ENCODE assay signal across 29 mouse cellular contexts in the genomic region with DNA sequence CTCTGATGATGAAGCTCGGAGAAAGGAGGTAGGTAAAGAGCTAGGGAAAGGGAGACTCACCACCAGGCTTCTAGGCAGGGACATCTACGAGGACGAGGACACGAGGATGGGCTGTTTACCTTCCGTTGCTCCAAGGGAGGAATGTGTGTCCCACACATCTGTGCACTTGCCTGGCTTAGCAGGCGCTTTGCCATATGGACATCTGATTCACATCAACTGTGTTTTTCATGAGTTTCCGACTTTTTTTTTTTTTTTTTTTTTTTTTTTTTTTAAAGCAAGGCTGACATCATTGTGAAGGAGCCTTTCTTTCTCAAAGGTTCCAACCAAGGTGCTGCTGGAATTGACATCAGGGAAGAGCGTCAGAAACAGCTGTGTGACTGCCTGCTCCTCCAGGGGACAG. TPM values are rescaled to one million over a fixed set of nuclear protein-coding genes. Genes with fewer than 3 reads are reported as not detected.
A peak's percentile ranks its signal among the peaks of the same experiment; 100 is the strongest.
DNase-seq lines count a peak whose midpoint lies in the region; ATAC-seq and TF ChIP-seq lines count a peak whose summit lies in the region.
"Had no signal": no experiment of that assay in that cellular context is flagged by ENCODE, and none has a peak within 500 bp of the region (broad histone marks: within the 10 kb centered on the region; RNA-seq: fewer than 3 reads in every experiment).

No protein-coding gene starts in this region.

- DNase-seq in embryo, embryonic 11 days: peak; percentile 9
- no peak for DNase-seq in embryo, embryonic 10 days (ENCODE audit: low spot score)
- DNase-seq in left cerebral cortex, postnatal 25 days (ENCODE audit: low spot score in 2 of 2): peak; percentile 36
- no peak for DNase-seq in left cerebral cortex, postnatal 36 days (ENCODE audit: low spot score in 2 of 2)
- no peak for DNase-seq in ES-E14 (ENCODE audit: low read depth, low spot score)
- DNase-seq in forelimb bud, embryonic 11.5 days (ENCODE audit: low read depth, low spot score): peak; percentile 53
- no peak for DNase-seq in ovary, postnatal 14 days (ENCODE audit: low spot score)
- DNase-seq in forebrain, postnatal 0 days: no peak
- DNase-seq: adrenal gland, postnatal 10 days; cerebellum, adult 8-10 months; gastrocnemius, postnatal 14 days; heart, postnatal 4 days; kidney, adult 2 months; liver; right cerebral cortex, postnatal 4 days; thymus, postnatal 25 days had no signal

- no peaks in the 10 kb centered on the region for H3K27me3 ChIP-seq in forebrain, postnatal 0 days (ENCODE audit: insufficient read depth, low read length)
- H3K27me3 ChIP-seq: embryonic facial prominence, embryonic 12.5 days; liver, embryonic 15.5 days; lung, embryonic 15.5 days; midbrain, embryonic 13.5 days had no signal

- TF ChIP-seq CTCF in forebrain, postnatal 0 days (IDR thresholded peaks at IDR 0.05; ENCODE audit: low read depth): no peak

- WGBS in forebrain, postnatal 0 days: 61% methylated on average over 8 of the region's 8 CpGs

- 0 out of 4 replicates have a peak, but pooled peaks cover 0 to 2% of the 10 kb centered on the region in 2 experiments for H3K4me1 ChIP-seq in ES-E14 (ENCODE audit: control insufficient read depth in 2 of 2, insufficient read depth in 2 of 2, low read length in 2 of 2, poor library complexity in 1 of 2)
- H3K4me1 ChIP-seq in forebrain, postnatal 0 days (ENCODE audit: insufficient read depth): no peaks in the 10 kb centered on the region
- H3K4me1 ChIP-seq: embryonic facial prominence, embryonic 12.5 days; heart, embryonic 15.5 days; liver, embryonic 15.5 days; midbrain, embryonic 13.5 days had no signal

- no peak overlapping the region for H3K4me3 ChIP-seq in ES-E14 (ENCODE audit: insufficient read depth in 1 of 2, low read depth in 1 of 2, low read length in 2 of 2, poor library complexity in 1 of 2, severe bottlenecking in 1 of 2)
- H3K4me3 ChIP-seq in forebrain, postnatal 0 days (ENCODE audit: low read depth, low read length): no peak overlapping the region
- H3K4me3 ChIP-seq: embryonic facial prominence, embryonic 12.5 days; erythroblast, embryonic 14.5 days; heart, embryonic 15.5 days; liver, embryonic 15.5 days; lung, embryonic 15.5 days; midbrain, embryonic 13.5 days had no signal

- no peaks in the 10 kb centered on the region for H3K36me3 ChIP-seq in ES-E14 (ENCODE audit: control insufficient read depth, insufficient read depth, low read length, poor library complexity, severe bottlenecking)
- H3K36me3 ChIP-seq in forebrain, postnatal 0 days (ENCODE audit: insufficient read depth): no peaks in the 10 kb centered on the region
- H3K36me3 ChIP-seq: embryonic facial prominence, embryonic 12.5 days; G1E; heart, embryonic 15.5 days; liver, embryonic 15.5 days; lung, embryonic 15.5 days; midbrain, embryonic 13.5 days had no signal

- no peak for ATAC-seq in forebrain, postnatal 0 days
- ATAC-seq: forebrain, embryonic 14.5 days; midbrain, embryonic 13.5 days had no signal

- H3K9ac ChIP-seq in ES-E14 (ENCODE audit: insufficient read depth, low read depth, low read length, poor library complexity, severe bottlenecking): no peak overlapping the region
- no peak overlapping the region for H3K9ac ChIP-seq in forebrain, postnatal 0 days
- H3K9ac ChIP-seq: embryonic facial prominence, embryonic 12.5 days; heart, embryonic 15.5 days; hindbrain, embryonic 14.5 days; liver, embryonic 15.5 days; lung, embryonic 15.5 days; midbrain, embryonic 13.5 days had no signal

- no peak overlapping the region for H3K27ac ChIP-seq in ES-E14 (ENCODE audit: insufficient read depth, low read depth, low read length, poor library complexity, severe bottlenecking)
- no peak overlapping the region for H3K27ac ChIP-seq in forebrain, postnatal 0 days (ENCODE audit: low read depth, low read length)
- H3K27ac ChIP-seq: embryonic facial prominence, embryonic 12.5 days; heart, embryonic 15.5 days; hindbrain, embryonic 14.5 days; kidney, postnatal 0 days; liver, embryonic 15.5 days; lung, embryonic 15.5 days; macrophage; midbrain, embryonic 13.5 days had no signal

- in situ Hi-C loops in ES-E14 (cut with MboI; ENCODE audit: low sequenced_read_pairs in 2 of 2, unreplicated experiment in 2 of 2): loop anchor here in 1 of 2 experiments (25.0 kb wide), 1 partner anchor 437 kb away; no protein-coding TSS in a partner anchor

- intact Hi-C loops in left cerebral cortex, postnatal 25 days (cut with DNase I): no loop called here
- intact Hi-C loops in left cerebral cortex, postnatal 36 days (cut with DNase I): no loop called here

- H3K9me3 ChIP-seq in ES-E14 (ENCODE audit: control insufficient read depth, insufficient read depth, low read depth, low read length): no peaks in the 10 kb centered on the region
- no peaks in the 10 kb centered on the region for H3K9me3 ChIP-seq in forebrain, postnatal 0 days (ENCODE audit: low read length)
- H3K9me3 ChIP-seq: embryonic facial prominence, embryonic 12.5 days; G1E; heart, embryonic 15.5 days; liver, embryonic 15.5 days; lung, embryonic 15.5 days; midbrain, embryonic 13.5 days had no signal

- no peak overlapping the region for H3K4me2 ChIP-seq in forebrain, postnatal 0 days (ENCODE audit: low read depth)
- H3K4me2 ChIP-seq: embryonic facial prominence, embryonic 12.5 days; heart, embryonic 15.5 days; hindbrain, embryonic 14.5 days; liver, embryonic 15.5 days; lung, embryonic 15.5 days; midbrain, embryonic 13.5 days had no signal

TF ChIP-seq in ES-E14, 5 proteins besides CTCF, POLR2A, EP300 and RAD21:
- TF ChIP-seq ZNF384 (IDR thresholded peaks at IDR 0.05; ENCODE audit: low read depth, low read length): peak; percentile 80
- no peak for TF ChIP-seq CHD2 (IDR thresholded peaks at IDR 0.05; ENCODE audit: low read depth, low read length)
- no peak for TF ChIP-seq HCFC1 (IDR thresholded peaks at IDR 0.05; ENCODE audit: borderline replicate concordance, insufficient read depth, low read length)
TF ChIP-seq in ES-E14: peak in this region for 1.

RNA-seq across cellular contexts. Expression of a gene that starts 16.2 kb away (rescaled TPM):
- total RNA-seq in left cerebral cortex, postnatal 25 days (2021): 1 to 10 TPM; 4.6 to 4.7 TPM
- 1 to 10 TPM; 2.9 to 7.8 TPM for total RNA-seq in left cerebral cortex, postnatal 36 days (2021)
- total RNA-seq in ES-E14 (2012; rRNA removed): 0.18 and 1.2 TPM in 2 replicates
- 0.69 and 1.0 TPM in 2 replicates for total RNA-seq in forebrain, postnatal 0 days (2014; rRNA removed)
- 0.51 and 0.52 TPM in 2 replicates for polyA plus RNA-seq in forebrain, postnatal 0 days (2015; fragmentation: Nextera tagmentation; extraction: Ambion mirVana)
- total RNA-seq: G1E; monocyte, adult 5-6 weeks; neutrophil, adult 5-6 weeks had no signal
- polyA plus RNA-seq: erythroblast, embryonic 14.5 days; G1E; macrophage had no signal

RNA-seq across cellular contexts. Expression of a gene that starts 17.6 kb away (rescaled TPM):
- total RNA-seq in left cerebral cortex, postnatal 25 days (2021): 10 to 100 TPM; 31.1 to 40.6 TPM
- total RNA-seq in left cerebral cortex, postnatal 36 days (2021): 10 to 100 TPM; 33.6 to 46.4 TPM
- 3.7 and 9.6 TPM in 2 replicates for total RNA-seq in ES-E14 (2012; rRNA removed)
- total RNA-seq in forebrain, postnatal 0 days (2014; rRNA removed): 15.8 and 15.9 TPM in 2 replicates
- polyA plus RNA-seq in forebrain, postnatal 0 days (2015; fragmentation: Nextera tagmentation; extraction: Ambion mirVana): 3.4 and 3.6 TPM in 2 replicates
- total RNA-seq: monocyte, adult 5-6 weeks; neutrophil, adult 5-6 weeks had no signal
- polyA plus RNA-seq: erythroblast, embryonic 14.5 days; G1E; macrophage had no signal

RNA-seq across cellular contexts. Expression of a gene that starts 33.0 kb away (rescaled TPM):
- 10 to 100 TPM; 58.7 to 60.9 TPM for total RNA-seq in left cerebral cortex, postnatal 25 days (2021)
- 10 to 100 TPM; 59.1 to 72.2 TPM for total RNA-seq in left cerebral cortex, postnatal 36 days (2021)
- total RNA-seq in ES-E14 (2012; rRNA removed): 38.2 and 104 TPM in 2 replicates
- 41.9 and 47.9 TPM in 2 replicates for total RNA-seq in forebrain, postnatal 0 days (2014; rRNA removed)
- 10.7 and 14.1 TPM in 2 replicates for polyA plus RNA-seq in forebrain, postnatal 0 days (2015; fragmentation: Nextera tagmentation; extraction: Ambion mirVana)
- total RNA-seq: monocyte, adult 5-6 weeks had no signal

RNA-seq across cellular contexts. Expression of a gene that starts 33.1 kb away (rescaled TPM):
- 10 to 100 TPM; 23.0 to 23.6 TPM for total RNA-seq in left cerebral cortex, postnatal 25 days (2021)
- 10 to 100 TPM; 21.7 to 25.5 TPM for total RNA-seq in left cerebral cortex, postnatal 36 days (2021)
- total RNA-seq in ES-E14 (2012; rRNA removed): 125 and 134 TPM in 2 replicates
- total RNA-seq in forebrain, postnatal 0 days (2014; rRNA removed): 43.7 and 55.3 TPM in 2 replicates
- polyA plus RNA-seq in forebrain, postnatal 0 days (2015; fragmentation: Nextera tagmentation; extraction: Ambion mirVana): 87.4 and 103 TPM in 2 replicates

RNA-seq across cellular contexts. Expression of a gene that starts 57.5 kb away (rescaled TPM):
- 100 to 1,000 TPM; 319 to 375 TPM for total RNA-seq in left cerebral cortex, postnatal 25 days (2021)
- total RNA-seq in left cerebral cortex, postnatal 36 days (2021): 100 to 1,000 TPM; 303 to 372 TPM
- 1.9 and 2.6 TPM in 2 replicates for total RNA-seq in ES-E14 (2012; rRNA removed)
- 169 and 200 TPM in 2 replicates for total RNA-seq in forebrain, postnatal 0 days (2014; rRNA removed)
- polyA plus RNA-seq in forebrain, postnatal 0 days (2015; fragmentation: Nextera tagmentation; extraction: Ambion mirVana): 81.6 and 89.9 TPM in 2 replicates
- total RNA-seq: neutrophil, adult 5-6 weeks had no signal

Comparison
In these comparisons a context has a peak if more than half of its experiments do, and no peak if none do; other contexts are left out.
1. DNase-seq: peak in embryo, embryonic 11 days (single experiment), left cerebral cortex, postnatal 25 days (2 of 2) and forelimb bud, embryonic 11.5 days (single experiment); none in embryo, embryonic 10 days (single experiment), left cerebral cortex, postnatal 36 days (0 of 2), ES-E14 (single experiment), ovary, postnatal 14 days (single experiment) and forebrain, postnatal 0 days (single experiment).